Mouse (Mus musculus) adrenal gland, postnatal 10 days (tissue): ENCODE measurements around the gene Hrh1. TPM values are rescaled to one million over a fixed set of nuclear protein-coding genes. Genes with fewer than 3 reads are reported as not detected.
A peak's percentile ranks its signal among the peaks of the same experiment; 100 is the strongest.

Experiments used
- DNase-seq: peaks from one replicate; pipeline ENCODE4 v3.0.0; 2021; ENCODE audit warnings: mixed read lengths
- total RNA-seq, 2 experiments: library from RNA; stranded (reverse); gene quantifications; 2 replicates each; pipeline ENCODE4 v1.2.3; 2021

The Hrh1 gene
- total RNA-seq, 2 experiments from 2014 or later: 0.84 to 0.97 TPM

DNA sequence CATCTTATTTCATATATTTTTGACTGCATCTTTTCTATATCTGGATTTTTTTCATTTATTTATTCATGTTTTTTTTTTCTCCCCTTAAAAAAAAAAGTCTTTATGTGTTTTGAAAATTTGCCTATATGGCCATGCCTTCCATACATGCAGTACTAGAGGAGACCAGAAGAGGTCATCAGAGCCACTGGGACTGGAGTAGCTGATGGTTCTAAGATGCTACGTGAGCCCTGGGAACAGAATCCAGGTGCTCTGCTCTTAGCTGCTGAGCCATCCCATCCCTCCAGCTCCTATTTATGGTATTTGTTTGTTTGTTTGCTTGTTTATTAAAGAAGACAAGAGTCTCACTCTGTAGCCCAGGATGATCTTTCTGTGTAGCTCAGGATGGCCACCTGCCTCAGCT lies 8.9 kb downstream of the Hrh1 start:
- no peak for DNase-seq

DNA sequence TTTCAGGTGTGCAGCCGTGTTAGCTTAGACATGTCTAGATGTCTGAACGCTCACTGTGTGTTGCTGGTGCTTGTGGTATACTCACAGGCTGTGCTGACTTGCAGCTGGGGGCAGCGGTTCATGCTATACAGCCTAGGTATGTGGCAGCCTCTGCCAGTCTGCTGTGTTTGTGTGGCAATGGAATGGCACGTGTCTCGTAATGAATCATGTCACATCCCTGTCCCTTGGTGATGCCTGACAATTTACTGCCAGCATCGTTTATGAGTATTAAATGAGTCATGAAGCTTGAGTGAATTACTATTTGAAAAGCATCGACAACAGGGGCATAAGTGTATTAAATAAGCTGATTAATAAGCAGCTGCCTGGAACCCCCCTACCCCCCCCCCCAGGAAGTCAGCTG lies 9.3 kb downstream of the Hrh1 start:
- no peak for DNase-seq

GRCm38 (mm10) chr6:114408278-114408677 lies 10.5 kb downstream of the Hrh1 start:
- peak; percentile 16 for DNase-seq

DNA sequence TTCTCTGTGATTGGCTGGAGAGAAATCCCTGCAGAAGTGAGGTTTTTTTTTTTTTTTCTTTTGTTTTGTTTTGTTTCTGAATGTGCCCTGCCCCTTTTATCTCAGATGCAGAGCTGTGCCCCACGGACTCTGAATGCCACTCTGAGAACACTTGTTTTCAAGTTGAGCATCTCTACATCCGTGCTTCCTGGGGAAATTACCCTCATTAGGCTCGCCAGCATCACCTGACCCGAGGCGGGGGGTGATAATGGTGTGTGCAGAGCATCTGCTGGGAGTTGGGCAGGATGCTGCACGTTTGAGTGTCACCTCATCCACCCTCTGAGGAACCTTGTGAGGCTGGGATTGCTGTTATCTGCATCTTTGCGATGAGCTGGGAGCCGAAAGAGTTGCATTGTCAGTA lies 14.2 kb downstream of the Hrh1 start:
- no peak for DNase-seq

DNA sequence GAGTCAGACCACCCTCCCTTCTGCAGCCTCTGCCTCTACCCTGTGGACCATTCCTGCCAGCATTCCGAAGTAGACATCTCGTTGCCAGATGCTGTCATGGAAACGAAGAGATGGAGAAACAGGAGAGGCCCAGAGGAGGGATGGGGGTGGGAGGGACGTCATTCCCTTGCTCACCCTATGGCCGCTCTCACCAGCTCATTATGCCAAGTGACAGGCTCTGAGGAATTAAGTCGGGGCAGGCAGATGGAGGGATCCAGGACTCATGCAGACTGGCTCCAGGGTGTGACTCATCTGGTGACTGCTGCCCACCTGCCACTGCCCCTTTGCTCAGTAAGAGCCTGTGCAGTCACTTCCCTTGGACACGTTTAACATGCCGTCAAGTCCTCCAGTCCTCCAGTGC lies 16.8 kb downstream of the Hrh1 start:
- DNase-seq: no peak

- peak; percentile 77 for DNase-seq
Observed at GRCm38 (mm10) chr6:114418037-114418436, 20.3 kb downstream of the Hrh1 start.

DNA sequence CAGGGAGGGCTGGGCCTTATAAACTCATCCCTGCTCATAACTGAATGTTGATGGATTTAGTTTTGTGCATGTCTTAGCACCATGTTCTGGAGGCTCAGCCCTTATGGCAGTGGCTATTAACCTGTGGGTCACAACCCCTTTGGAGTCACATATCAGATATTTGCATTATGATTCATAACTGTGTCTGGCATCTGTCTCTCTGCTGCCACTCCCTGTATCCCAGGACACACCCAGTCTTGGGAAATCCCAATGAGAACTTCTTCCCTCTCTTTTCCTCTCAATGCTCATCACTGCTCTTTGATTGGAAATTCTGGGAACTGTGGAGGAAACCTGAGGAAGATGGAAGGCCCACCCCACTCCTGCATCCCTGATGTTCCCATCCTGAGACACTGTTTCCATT lies 23.3 kb downstream of the Hrh1 start:
- no peak for DNase-seq

DNA sequence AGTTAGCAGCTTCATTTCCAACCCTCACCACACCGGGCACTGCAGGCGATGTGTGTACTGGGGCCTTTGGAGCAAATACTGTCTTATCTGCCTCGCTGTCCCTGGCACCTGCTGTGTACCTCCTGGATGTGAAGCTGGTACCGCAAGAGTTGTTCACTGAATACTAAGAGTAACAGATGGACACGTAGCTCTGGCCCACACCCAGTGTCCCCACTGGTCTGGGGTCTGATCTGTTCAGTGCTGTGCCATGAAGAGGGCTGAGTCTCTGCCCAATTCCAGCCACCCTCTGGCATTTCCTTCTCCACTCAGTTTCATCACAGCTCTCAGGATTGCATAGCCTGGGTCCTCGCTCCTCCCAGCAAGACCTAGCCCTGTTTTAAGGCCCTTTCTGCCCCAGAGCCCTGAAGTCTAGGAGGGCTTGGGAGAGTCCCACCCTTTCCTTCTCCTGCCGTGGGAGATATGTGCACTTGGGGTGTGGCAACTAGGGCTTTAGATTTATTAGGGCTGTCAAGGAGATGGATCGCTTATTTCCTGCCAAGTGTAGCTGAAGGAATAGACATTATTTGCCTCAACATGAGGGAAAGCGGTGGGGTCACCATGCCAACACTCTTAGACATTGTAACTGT lies 25.4 kb downstream of the Hrh1 start:
- DNase-seq: no peak

GRCm38 (mm10) chr6:114425343-114425742 lies 27.6 kb downstream of the Hrh1 start:
- no peak for DNase-seq

- DNase-seq: no peak
Observed at GRCm38 (mm10) chr6:114427641-114428040, 29.9 kb downstream of the Hrh1 start.

DNA sequence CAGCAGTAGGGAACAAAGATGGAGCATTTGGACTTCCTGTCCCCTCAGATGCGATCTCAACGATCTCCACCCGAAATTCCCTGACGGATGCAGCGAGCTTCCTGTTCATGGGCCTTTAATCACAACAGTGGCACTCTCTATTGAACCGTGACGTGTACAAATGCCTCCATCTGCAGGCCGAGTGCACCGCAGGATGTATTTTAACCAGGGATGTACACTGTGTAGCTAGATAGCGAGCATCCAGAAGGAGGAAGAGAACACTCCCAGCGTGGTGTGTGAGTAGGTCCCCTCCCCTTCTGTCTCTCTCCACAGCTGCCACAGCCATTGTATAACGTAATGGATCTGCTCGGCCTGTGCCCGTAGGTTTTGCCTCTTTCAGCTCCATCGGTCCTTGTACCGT lies 31.1 kb downstream of the Hrh1 start:
- DNase-seq: no peak

- DNase-seq: no peak
Observed at GRCm38 (mm10) chr6:114432591-114432990, 34.9 kb downstream of the Hrh1 start.

- DNase-seq: no peak
Observed at GRCm38 (mm10) chr6:114434524-114434923, 36.8 kb downstream of the Hrh1 start.

DNA sequence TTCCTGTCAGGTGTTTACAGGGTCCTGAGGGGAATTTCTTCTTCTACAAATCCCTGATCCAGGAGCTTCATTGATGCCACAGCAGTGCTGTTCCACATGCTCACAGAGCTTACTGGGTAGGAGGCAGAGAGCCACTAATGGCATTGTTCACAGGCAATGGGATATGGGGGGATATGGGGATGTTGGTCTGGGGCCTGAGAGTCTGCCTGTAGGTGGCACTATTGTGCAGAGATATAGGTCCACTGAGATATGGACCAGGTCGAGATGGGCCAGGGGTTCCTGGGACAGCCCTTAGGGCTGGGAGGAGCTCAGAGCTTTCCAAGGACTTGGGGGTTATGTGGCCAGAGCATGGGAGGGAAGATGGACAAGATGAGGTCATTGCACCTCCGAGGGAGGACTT lies 42.6 kb downstream of the Hrh1 start:
- no peak for DNase-seq

DNA sequence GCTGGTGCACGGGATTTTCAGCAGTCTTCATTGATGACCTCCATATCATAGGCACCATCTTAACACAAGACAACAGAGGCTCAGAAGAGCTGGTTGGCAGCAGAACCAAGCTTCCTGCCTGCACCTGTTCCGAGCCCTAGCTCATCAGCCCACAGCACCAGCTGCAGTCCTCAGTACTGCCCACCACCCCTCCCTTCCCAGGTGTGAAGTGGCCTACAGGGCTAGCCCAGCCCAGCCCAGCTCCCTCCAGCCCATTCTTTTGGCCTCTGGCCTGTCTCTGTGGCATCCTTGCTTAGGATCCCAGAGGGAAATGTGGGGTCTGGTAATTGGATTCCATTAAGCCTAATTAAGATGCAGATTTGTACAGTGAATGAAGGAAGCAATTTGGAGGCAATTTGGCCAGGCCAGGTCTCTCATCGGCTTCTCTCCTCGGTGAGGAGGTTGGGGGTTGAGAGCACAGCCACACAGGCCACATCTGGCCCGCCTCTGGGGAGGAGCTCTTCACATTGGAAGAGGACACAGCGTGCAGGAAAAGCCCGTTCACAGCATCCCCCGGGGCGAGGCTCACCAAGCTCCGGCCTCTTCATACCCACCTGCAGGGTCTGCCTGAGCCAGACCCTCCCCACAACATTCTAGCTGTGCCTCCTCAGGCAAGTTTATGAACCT lies 43.2 kb downstream of the Hrh1 start:
- DNase-seq: no peak

- no peak for DNase-seq
Observed at GRCm38 (mm10) chr6:114444247-114444844, 46.6 kb downstream of the Hrh1 start.

GRCm38 (mm10) chr6:114444976-114445375 lies 47.2 kb downstream of the Hrh1 start:
- DNase-seq: no peak

DNA sequence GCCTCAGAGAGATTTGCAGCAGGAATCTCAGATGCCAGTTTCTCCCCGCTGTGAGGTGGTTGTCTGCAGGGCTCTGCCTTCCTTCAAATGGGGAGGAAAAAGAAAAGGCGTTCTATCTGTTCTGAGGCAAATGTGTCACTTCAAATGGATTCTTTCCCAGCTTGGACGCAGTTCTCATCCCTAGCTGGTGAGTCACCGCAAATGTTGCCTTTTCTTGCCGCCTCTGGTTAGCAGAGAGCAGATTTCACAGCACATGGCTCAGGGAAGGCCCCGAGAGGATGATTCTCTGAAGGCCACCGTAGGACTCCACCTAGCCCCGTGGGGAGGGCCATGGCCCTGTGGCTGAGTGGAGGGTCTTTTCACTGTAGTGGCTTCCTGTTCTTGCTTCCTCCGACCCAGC lies 51.2 kb downstream of the Hrh1 start:
- peak; percentile 13 for DNase-seq

DNA sequence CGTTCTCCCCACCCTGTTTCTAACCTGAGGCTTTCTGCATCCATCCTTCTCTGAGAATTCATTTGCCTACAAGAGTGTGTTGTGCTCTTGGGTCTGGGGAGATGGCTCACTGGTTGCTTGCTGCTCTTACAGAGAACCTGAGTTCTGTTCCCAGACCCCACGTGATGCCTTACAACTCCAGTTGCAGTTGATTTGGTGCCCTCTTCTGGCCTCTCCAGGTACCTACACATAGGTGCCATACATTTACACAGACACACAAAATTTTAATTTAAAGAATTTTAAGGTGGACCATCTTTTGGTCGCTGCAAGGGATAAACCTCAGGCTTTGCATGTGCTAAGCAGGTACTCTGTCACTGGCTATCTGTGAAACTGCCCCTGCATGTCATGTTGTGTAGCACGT lies 57.5 kb downstream of the Hrh1 start:
- no peak for DNase-seq

- DNase-seq: no peak
Observed at GRCm38 (mm10) chr6:114456255-114457042, 58.7 kb downstream of the Hrh1 start.

DNA sequence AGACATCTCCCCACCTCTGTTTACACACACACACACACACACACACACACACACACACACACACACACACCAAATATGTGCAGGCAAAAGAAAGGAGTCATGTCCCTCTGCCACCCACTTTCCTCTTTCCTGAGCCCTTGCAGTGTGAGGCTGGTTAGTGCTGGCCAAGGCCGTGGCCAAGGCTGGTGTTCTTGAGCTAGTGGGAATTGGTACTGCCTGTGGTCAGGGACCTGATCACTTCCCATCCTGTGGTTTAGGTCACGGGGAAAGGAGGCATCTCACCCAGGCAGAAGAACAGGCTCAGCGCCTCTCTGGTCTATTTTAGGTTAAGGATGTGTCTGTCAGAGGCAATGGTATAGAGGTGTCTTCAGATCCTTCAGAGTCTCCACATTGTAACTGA lies 59.6 kb downstream of the Hrh1 start:
- DNase-seq: peak; percentile 27

DNA sequence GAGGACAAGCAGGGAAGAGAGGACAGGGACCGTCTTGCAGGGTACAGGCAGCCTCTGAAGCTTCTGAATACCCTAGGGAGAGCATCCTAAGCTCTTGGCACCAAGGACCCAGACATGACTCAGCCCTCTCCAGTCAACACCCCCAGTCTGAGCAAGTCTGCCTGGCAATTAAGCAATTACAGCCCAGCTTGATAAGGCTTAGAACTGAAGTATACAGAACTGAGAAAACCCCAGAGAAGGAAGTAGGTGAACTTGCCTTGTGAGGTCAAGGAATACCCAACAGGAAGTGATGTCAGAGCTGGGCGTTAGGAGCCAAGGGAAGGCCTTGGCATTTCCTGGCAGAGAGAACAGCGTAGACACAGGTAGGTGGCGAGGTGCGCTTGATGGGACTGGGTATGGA lies 60.5 kb downstream of the Hrh1 start:
- DNase-seq: peak; percentile 19

DNA sequence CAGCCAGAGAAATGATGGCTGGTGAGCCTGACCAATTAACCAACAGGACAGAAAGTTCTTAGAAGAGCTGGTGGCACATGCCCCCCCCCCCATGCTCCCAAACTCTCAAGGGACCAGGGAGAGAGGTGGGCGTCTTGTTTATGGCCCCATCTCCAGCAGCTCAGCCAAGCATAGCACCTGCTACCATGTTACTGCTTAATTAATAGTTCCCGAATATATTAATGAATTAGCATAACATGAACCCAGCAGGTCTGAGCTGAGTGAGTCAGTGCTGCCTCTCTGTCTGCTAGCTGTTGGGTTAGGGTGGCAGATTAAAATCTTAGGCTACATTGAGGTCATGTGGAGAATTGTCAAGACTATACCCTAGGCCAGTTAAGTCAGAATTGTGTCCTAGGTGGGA lies 62.2 kb downstream of the Hrh1 start:
- no peak for DNase-seq
